Mouse (Mus musculus) midbrain, embryonic 14.5 days (tissue): ENCODE measurements around the gene Gcm2. TPM values are rescaled to one million over a fixed set of nuclear protein-coding genes. Genes with fewer than 3 reads are reported as not detected.
A peak's percentile ranks its signal among the peaks of the same experiment; 100 is the strongest.

ENCODE experiments used
- ATAC-seq: fragments of 200-750 bp; cut with Nextera tagmentation; 2 replicates; pipeline ENCODE4 v1.8.0; 2017; ENCODE audit warnings: moderate number of reproducible peaks, moderate library complexity; ENCODE audit not compliant: low FRiP score, low TSS enrichment
- DNase-seq: peaks from one replicate; pipeline ENCODE4 v3.0.0-alpha.2; 2015
- H3K27ac ChIP-seq: fragments of 300-500 bp; sonication (generic); replicated peaks from 2 replicates; pipeline ENCODE4 v1.5.1; 2014; ENCODE audit warnings: mild to moderate bottlenecking, low read depth, low read length, moderate library complexity
- H3K27me3 ChIP-seq: fragments of 300-500 bp; sonication (generic); 2 replicates; pipeline ENCODE4 v1.6.1; 2014; ENCODE audit warnings: low read length, control low read depth, mixed read lengths; ENCODE audit not compliant: control insufficient read depth, insufficient read depth
- H3K36me3 ChIP-seq: fragments of 300-500 bp; sonication (generic); 2 replicates; pipeline ENCODE4 v1.6.1; 2014; ENCODE audit warnings: low read length, control low read depth; ENCODE audit not compliant: control insufficient read depth, insufficient read depth
- H3K4me1 ChIP-seq: fragments of 300-500 bp; sonication (generic); 2 replicates; pipeline ENCODE4 v1.6.1; 2014; ENCODE audit warnings: mild to moderate bottlenecking, antibody characterized with exemption, low read length, control low read depth; ENCODE audit not compliant: control insufficient read depth, insufficient read depth
- H3K4me2 ChIP-seq: fragments of 300-500 bp; sonication (generic); 2 replicates; pipeline ENCODE4 v1.6.1; 2014; ENCODE audit warnings: mild to moderate bottlenecking, low read length, moderate library complexity
- H3K4me3 ChIP-seq: fragments of 300-500 bp; sonication (generic); replicated peaks from 2 replicates; pipeline ENCODE4 v1.5.1; 2014; ENCODE audit warnings: low read depth, low read length
- H3K9ac ChIP-seq: fragments of 300-500 bp; sonication (generic); replicated peaks from 2 replicates; pipeline ENCODE4 v1.6.1; 2014; ENCODE audit warnings: mild to moderate bottlenecking, low read length, moderate library complexity
- H3K9me3 ChIP-seq: fragments of 300-500 bp; sonication (generic); 2 replicates; pipeline ENCODE4 v1.6.1; 2016; ENCODE audit warnings: low read length, control low read depth, mixed read lengths; ENCODE audit not compliant: control insufficient read depth
- WGBS: fragments of 180-500 bp; shearing (Covaris S2); extraction: QIAGEN DNeasy Blood & Tissue Kit; methylation state at CpG from one replicate; pipeline ENCODE4 v1.1.7; 2014; 5-methylcytosine and 5-hydroxymethylcytosine counted together
- polyA plus RNA-seq: library from polyadenylated mRNA; unstranded; fragments of >200 nt; fragmentation: Nextera tagmentation; extraction: Ambion mirVana; gene quantifications from 2 replicates; pipeline ENCODE4 v1.2.1, GENCODE M21; 2014

Gcm2 gene
- polyA plus RNA-seq = not detected in 2 replicates

DNA sequence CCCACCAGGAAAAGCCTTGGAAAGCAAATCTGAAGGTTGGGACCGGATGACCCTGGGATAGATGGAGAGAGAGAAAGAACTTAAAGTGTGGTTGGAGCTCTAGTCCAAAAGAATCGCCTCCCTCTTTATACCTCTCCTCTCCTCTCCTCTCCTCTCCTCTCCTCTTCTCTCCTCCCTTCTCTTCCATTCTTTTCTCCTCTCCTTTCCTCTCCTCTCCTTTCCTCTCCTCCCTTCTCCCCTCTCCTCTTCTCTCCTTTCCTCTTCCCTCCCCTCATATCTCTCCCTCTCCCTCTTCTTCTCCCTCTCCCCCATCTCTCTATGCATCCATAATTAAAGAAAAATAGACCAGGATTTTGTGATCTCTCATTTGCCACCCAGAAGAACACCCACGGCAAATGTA, at the start of gene Gcm2:
Gene Gcm2 (minus strand): TSS at position 101 of the 400 bp plus-strand sequence.
- DNase-seq (no peak), ATAC-seq (no peak)
- Histone ChIP-seq H3K27ac (no peak within 1 kb of the TSS), H3K9me3 (no peaks in the 10 kb centered on the region), H3K27me3 (peaks cover 7% of the 10 kb centered on the region; the same call in 1 of the 2 replicates), H3K9ac (no peak within 1 kb of the TSS), H3K4me1 (no peaks in the 10 kb centered on the region), H3K36me3 (no peaks in the 10 kb centered on the region), H3K4me3 (no peak within 1 kb of the TSS), H3K4me2 (no peak within 1 kb of the TSS)
- WGBS = 81% methylated on average over 2 of the region's 3 CpGs

DNA sequence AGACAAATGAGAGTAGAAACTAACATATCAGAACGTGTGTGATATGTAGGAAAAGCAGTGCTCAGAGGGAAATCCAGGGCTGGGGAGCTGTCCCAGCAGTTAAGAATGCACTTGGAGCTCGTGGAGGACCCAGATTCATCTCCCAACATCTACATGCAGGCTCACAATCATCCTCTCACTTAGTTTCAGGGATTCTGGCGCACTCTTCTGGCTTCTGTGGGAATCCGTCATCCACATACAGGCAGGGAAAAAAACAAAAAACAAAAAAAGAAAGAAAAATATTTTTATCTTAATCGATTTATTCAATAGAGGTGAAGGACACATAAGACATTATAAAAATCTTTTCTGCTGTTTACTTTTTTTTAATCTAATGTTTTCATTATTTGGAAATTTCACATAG, 47.6 kb upstream of the Gcm2 start:
- Histone ChIP-seq H3K27ac (no peak overlapping the region), H3K27me3 (no peaks in the 10 kb centered on the region), H3K9me3 (no peaks in the 10 kb centered on the region), H3K4me3 (no peak overlapping the region), H3K4me2 (no peak overlapping the region), H3K9ac (no peak overlapping the region), H3K36me3 (no peaks in the 10 kb centered on the region), H3K4me1 (no peaks in the 10 kb centered on the region)
- 69% methylated on average over 5 of the region's 5 CpGs for WGBS
- no peak for ATAC-seq
- DNase-seq = peak; percentile 37

DNA sequence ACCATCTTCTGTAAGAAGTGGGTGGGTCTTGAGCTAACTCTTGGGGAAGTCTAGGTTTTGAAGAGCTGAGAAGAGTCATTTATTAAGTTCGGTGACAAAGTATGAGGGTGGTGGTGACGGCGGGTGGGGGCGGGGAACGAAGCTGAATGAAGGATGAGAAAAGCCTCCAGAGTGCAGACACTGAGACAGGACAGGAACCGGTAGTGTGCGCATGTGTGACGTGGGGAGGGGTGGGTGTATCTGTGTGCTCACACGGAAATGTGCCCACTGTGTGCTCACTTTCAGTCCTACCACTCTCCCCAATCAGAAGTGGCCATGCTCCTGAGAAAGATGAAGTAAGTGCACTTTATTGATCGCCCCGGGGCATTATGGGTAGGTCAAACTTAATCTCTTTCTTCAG, 42.3 kb upstream of the Gcm2 start:
- no peak overlapping the region for H3K4me3 ChIP-seq
- WGBS = 87% methylated on average over 11 of the region's 11 CpGs

DNA sequence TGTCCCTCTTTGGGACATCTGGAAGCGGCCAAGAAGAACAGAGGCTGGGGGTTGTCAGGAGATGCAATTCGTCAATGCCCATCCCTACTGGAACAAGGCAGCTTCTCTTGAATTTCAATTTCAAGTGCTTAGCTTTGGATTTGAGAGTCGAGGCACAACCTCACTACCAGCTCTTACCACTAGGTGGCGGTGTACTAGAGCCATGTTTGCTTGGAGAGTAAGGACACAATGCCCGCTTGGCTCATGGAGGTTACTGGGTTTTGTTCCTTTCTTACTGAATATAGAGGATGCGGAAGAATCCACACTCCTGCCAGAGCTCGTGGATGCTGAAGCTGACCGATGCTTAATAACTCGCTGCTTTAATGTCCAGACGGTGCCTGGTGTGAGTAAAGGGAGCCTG, 35.4 kb upstream of the Gcm2 start:
- H3K27me3 ChIP-seq = no peaks in the 10 kb centered on the region
- no peak overlapping the region for H3K4me2 ChIP-seq
- ATAC-seq (no peak), DNase-seq (peak; percentile 61)
- WGBS = 79% methylated on average over 10 of the region's 10 CpGs
- H3K9me3 ChIP-seq = no peaks in the 10 kb centered on the region
- no peak overlapping the region for H3K4me3 ChIP-seq
- no peaks in the 10 kb centered on the region for H3K36me3 ChIP-seq
- no peak overlapping the region for H3K27ac ChIP-seq
- no peak overlapping the region for H3K9ac ChIP-seq
- H3K4me1 ChIP-seq = no peaks in the 10 kb centered on the region

More for the DNA sequence above, 42.3 kb upstream of the Gcm2 start:
- no peak overlapping the region for H3K9ac ChIP-seq
- no peak for ATAC-seq
- H3K9me3 ChIP-seq = no peaks in the 10 kb centered on the region
- DNase-seq = no peak
- H3K36me3 ChIP-seq = no peaks in the 10 kb centered on the region
- no peaks in the 10 kb centered on the region for H3K27me3 ChIP-seq
- H3K4me1 ChIP-seq = no peaks in the 10 kb centered on the region
- H3K27ac ChIP-seq = no peak overlapping the region
- H3K4me2 ChIP-seq = no peak overlapping the region

DNA sequence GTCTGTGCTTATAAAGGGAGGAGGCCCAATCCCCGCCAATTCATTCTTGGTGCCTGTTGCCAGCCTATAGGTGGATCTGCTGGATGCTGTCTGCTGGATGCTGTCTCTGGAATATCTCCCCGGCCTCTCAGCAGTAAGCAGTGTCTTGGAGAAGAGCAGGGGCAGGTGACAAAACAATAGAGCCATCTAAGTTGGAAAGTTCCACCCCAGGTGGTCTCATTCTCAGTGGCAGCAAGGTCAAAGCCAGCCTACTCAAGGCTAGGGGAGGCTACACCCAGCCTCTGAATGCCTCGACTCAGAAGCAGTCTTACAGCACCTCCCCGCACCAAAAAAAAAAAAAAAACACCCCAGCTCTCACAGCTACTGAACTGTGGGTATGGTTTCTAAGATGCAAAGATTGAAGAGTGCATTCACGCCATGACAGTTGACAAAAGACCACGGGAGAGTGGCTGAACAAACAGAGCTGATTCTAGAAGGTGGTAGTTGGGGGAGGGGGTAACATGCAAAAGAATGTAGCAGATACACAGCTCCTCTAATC, 34.7 kb upstream of the Gcm2 start:
- H3K36me3 ChIP-seq = no peaks in the 10 kb centered on the region
- DNase-seq (no peak), ATAC-seq (no peak)
- H3K4me2 ChIP-seq = no peak overlapping the region
- no peak overlapping the region for H3K27ac ChIP-seq
- 66% methylated on average over 6 of the region's 6 CpGs for WGBS
- no peak overlapping the region for H3K9ac ChIP-seq
- H3K27me3 ChIP-seq = no peaks in the 10 kb centered on the region
- H3K4me3 ChIP-seq = no peak overlapping the region
- H3K9me3 ChIP-seq = no peaks in the 10 kb centered on the region
- H3K4me1 ChIP-seq = no peaks in the 10 kb centered on the region

DNA sequence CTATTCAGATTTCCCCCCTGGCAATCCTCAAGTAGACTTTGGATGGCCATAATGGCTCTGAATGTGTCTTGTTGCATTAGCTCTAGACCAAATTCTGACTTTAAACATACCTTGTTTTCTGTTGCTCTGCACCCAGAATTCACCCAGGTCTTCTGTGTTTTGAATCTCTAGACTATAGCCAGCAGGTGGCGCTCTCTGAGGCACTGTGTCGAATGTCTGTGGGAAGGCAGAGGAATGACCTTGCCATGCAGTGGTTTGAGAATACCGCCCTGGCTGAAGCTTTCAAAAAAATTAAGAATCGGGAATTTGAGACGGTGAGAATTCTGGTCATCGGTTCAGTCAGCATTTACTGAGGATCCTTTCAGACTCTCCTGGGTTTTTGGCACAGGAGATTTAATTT, 24.1 kb upstream of the Gcm2 start:
- Histone ChIP-seq H3K9me3 (no peaks in the 10 kb centered on the region), H3K36me3 (no peaks in the 10 kb centered on the region), H3K4me3 (no peak overlapping the region), H3K9ac (no peak overlapping the region), H3K27ac (no peak overlapping the region), H3K4me2 (no peak overlapping the region), H3K4me1 (no peaks in the 10 kb centered on the region), H3K27me3 (no peaks in the 10 kb centered on the region)
- ATAC-seq (no peak), DNase-seq (peak; percentile 90)
- WGBS = 9% methylated on average over 6 of the region's 6 CpGs

DNA sequence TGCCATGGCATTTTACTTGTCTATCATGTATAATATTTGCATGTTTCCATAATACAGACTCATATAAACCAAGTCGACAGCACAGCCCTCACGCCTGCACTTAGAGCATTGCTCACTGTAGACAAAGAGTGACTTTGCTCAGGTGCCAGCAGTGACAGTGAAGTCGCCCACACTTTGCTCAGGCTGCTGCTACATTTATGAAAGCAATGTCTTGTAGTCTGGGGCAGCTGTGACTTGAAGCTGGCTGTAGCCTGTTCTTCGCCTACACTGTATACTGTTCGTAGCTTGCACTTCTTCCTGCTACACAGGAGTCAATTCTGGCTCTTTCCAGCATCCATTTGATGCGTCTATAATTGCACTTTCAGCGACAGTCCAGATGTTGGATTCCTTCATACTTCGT, 18.2 kb upstream of the Gcm2 start:
- no peaks in the 10 kb centered on the region for H3K9me3 ChIP-seq
- no peak overlapping the region for H3K4me3 ChIP-seq
- H3K36me3 ChIP-seq = no peaks in the 10 kb centered on the region
- DNase-seq (no peak), ATAC-seq (no peak)
- no peaks in the 10 kb centered on the region for H3K27me3 ChIP-seq
- no peak overlapping the region for H3K4me2 ChIP-seq
- H3K4me1 ChIP-seq = no peaks in the 10 kb centered on the region
- H3K27ac ChIP-seq = no peak overlapping the region
- H3K9ac ChIP-seq = no peak overlapping the region
- 95% methylated on average over 8 of the region's 8 CpGs for WGBS

DNA sequence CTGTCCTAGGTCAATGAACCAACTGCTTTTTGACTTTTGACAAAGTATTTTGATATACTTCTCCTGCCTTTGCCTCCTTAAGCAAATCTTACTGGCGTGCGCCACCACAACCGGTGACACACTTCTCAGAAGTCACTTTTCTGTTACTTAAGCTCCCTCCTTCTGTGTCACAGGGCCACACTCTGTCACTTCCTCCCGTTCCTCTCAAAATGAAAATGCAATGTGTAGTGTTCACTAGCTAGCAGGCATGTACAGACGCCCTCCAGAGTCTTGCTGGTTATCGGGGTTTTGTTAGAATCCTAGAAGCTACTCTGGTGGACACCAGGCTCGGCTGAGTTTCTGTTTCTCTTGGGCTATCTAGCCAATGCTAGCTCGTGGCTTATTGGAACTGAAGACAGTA, 17.5 kb upstream of the Gcm2 start:
- DNase-seq = no peak
- 89% methylated on average over 8 of the region's 8 CpGs for WGBS
- Histone ChIP-seq H3K4me2 (no peak overlapping the region), H3K4me3 (no peak overlapping the region), H3K27me3 (no peaks in the 10 kb centered on the region), H3K36me3 (no peaks in the 10 kb centered on the region), H3K4me1 (no peaks in the 10 kb centered on the region), H3K9ac (no peak overlapping the region), H3K27ac (no peak overlapping the region), H3K9me3 (no peaks in the 10 kb centered on the region)
- no peak for ATAC-seq

DNA sequence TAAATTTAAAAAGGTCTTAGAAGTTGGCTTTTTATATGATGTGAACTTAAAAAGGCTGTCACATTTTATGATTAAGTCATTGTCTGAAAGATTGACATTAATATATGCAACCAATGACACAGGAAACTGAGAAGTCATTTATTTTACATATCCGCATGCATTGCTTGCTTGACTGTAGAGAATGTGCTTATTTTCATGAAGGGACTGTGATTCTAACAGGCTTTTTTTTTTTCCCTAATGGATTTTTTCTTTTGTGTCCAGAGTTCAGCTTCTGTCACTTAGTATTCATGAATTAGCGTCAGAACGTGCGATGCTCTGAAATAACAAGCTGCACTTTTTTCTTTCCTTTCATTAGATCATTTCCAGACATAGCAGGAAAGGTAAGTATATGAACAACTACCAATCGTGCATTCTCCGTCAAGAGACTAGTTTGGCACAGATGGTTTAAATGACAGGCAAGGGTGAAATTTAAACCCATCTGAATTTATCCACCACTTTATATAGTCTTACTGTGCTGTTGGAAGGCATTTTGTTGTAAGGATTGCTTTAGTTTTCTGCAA, 12.9 kb upstream of the Gcm2 start:
- H3K4me1 ChIP-seq = no peaks in the 10 kb centered on the region
- H3K27me3 ChIP-seq = no peaks in the 10 kb centered on the region
- DNase-seq (peak; percentile 44), ATAC-seq (no peak)
- no peak overlapping the region for H3K4me2 ChIP-seq
- WGBS = 51% methylated on average over 6 of the region's 6 CpGs
- no peak overlapping the region for H3K9ac ChIP-seq
- no peak overlapping the region for H3K4me3 ChIP-seq
- no peak overlapping the region for H3K27ac ChIP-seq
- no peaks in the 10 kb centered on the region for H3K36me3 ChIP-seq
- no peaks in the 10 kb centered on the region for H3K9me3 ChIP-seq
